8 mouse cellular contexts compared by ENCODE assay signal in the genomic region with DNA sequence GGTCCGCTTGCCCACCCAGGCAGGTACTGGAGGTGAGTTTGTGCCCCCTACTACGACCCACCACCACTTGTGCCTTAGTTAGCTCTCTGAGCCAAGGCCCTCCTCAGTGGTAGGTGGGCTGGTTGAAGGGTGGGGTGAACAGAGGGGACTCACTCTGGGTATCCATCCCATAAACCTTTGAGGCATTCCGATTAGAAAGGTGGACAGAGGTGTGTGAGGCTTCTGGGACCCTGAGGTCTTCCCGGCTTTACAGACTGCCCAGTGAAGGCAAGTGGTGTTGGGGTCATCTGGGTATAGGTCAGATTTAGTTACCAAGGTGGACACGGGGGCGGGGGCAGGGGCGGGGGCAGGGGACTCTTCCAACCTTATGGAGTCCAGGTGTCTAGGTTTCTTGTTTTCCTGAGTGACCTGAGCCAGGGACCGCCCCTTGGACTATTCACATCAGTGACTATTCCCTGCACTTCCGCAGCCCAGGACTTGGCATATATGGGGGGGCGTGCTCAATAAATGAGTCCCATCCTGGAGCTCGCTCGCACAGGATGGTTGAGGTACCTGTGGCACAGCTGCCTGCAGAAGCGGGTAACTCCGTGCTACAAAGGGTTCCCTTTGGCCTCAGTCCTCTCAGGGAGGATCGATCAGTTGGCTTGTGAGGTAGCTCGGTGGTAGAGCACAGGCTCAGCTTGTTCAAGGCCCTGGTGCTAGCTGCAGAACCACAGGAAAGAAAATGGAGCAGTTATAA. TPM values are rescaled to one million over a fixed set of nuclear protein-coding genes. Genes with fewer than 3 reads are reported as not detected.
DNase-seq lines count a peak whose midpoint lies in the region; ATAC-seq and TF ChIP-seq lines count a peak whose summit lies in the region.

No protein-coding gene starts in this region.

- peak; percentile 29 for DNase-seq in induced T-regulatory cell, adult 2 months (ENCODE audit: low read depth)
- no peak for DNase-seq in liver, postnatal 0 days
- DNase-seq in layer of hippocampus, adult 9-11 months = no peak
- DNase-seq in left cerebral cortex, postnatal 14 days (ENCODE audit: low spot score in 2 of 2) = no peak
- no peak for DNase-seq in MN1 (ENCODE audit: low spot score)

- H3K36me3 ChIP-seq in erythroblast, embryonic 14.5 days (ENCODE audit: control insufficient read depth) = no peaks in the 10 kb centered on the region
- no peaks in the 10 kb centered on the region for H3K36me3 ChIP-seq in liver, postnatal 0 days (replicated peaks; ENCODE audit: insufficient read depth, low read length)

- peak overlapping the region; percentile 74 for H3K4me2 ChIP-seq in liver, postnatal 0 days (ENCODE audit: low read depth, low read length)

- ATAC-seq in erythroblast, adult 5-6 weeks (replicated peaks; ENCODE audit: low FRiP score, poor library complexity, severe bottlenecking) = no peak
- ATAC-seq in liver, postnatal 0 days = peak; percentile 17; the same call in 1 of the 2 replicates

- TF ChIP-seq CTCF in liver, postnatal 0 days (IDR thresholded peaks at IDR 0.05; ENCODE audit: low read depth) = no peak

- WGBS in liver, postnatal 0 days (ENCODE audit: insufficient replicate concordance) = 71% methylated on average over 16 of the region's 16 CpGs

- H3K9me3 ChIP-seq in erythroblast, embryonic 14.5 days (ENCODE audit: control insufficient read depth, low read length) = no peaks in the 10 kb centered on the region
- no peaks in the 10 kb centered on the region for H3K9me3 ChIP-seq in liver, postnatal 0 days (ENCODE audit: low read length)

- H3K27ac ChIP-seq in brown adipose tissue, adult 24 weeks (replicated peaks; ENCODE audit: low read depth, low read length) = no peak overlapping the region
- peak overlapping the region; percentile 70; the same call in 1 of the 2 replicates for H3K27ac ChIP-seq in liver, postnatal 0 days (ENCODE audit: low read depth)

- peak overlapping the region; percentile 77 for H3K9ac ChIP-seq in liver, postnatal 0 days (replicated peaks)

- intact Hi-C loops in left cerebral cortex, postnatal 14 days (cut with DNase I) = no loop called here

- peaks cover 34% of the 10 kb centered on the region for H3K27me3 ChIP-seq in erythroblast, embryonic 14.5 days (ENCODE audit: control insufficient read depth)
- 0 out of 2 replicates have a peak, but pooled peaks cover 7% of the 10 kb centered on the region for H3K27me3 ChIP-seq in liver, postnatal 0 days (ENCODE audit: insufficient read depth, low read length)

- H3K4me3 ChIP-seq in erythroblast, embryonic 14.5 days (replicated peaks) = peak overlapping the region; percentile 19
- H3K4me3 ChIP-seq in brown adipose tissue, adult 24 weeks (ENCODE audit: insufficient read depth, low read depth, low read length) = peak overlapping the region; percentile 31; the same call in 1 of the 2 replicates
- peak overlapping the region; percentile 51 for H3K4me3 ChIP-seq in liver, postnatal 0 days (ENCODE audit: low read depth, low read length)

- no peaks in the 10 kb centered on the region for H3K4me1 ChIP-seq in erythroblast, embryonic 14.5 days (ENCODE audit: control insufficient read depth)
- H3K4me1 ChIP-seq in brown adipose tissue, adult 24 weeks (ENCODE audit: control insufficient read depth, insufficient read depth, insufficient read length, low read length) = 0 out of 2 replicates have a peak, but pooled peaks cover 5% of the 10 kb centered on the region
- H3K4me1 ChIP-seq in liver, postnatal 0 days (ENCODE audit: insufficient read depth) = peaks cover 18% of the 10 kb centered on the region

- no peak for TF ChIP-seq EP300 in liver, postnatal 0 days (IDR thresholded peaks at IDR 0.05; ENCODE audit: low read depth)

RNA-seq across cellular contexts. Expression of gene Src, which starts 6.8 kb away (rescaled TPM):
- 0.08 and 0.09 TPM in 2 replicates for polyA plus RNA-seq in erythroblast, embryonic 14.5 days (2012)
- not detected in 2 replicates for total RNA-seq in erythroblast, adult 5-6 weeks (2015; ENCODE audit: low replicate concordance)
- 0.09 and 2.1 TPM in 2 replicates for total RNA-seq in erythroblast, adult 5-6 weeks (2017; ENCODE audit: low replicate concordance)
- polyA plus RNA-seq in brown adipose tissue, adult 24 weeks (2012; ENCODE audit: insufficient read depth, insufficient read length, missing spikeins) = 1.4 and 1.6 TPM in 2 replicates
- 1.6 and 1.8 TPM in 2 replicates for polyA plus RNA-seq in liver, postnatal 0 days (2015; fragmentation: Nextera tagmentation; extraction: Ambion mirVana)
- total RNA-seq in left cerebral cortex, postnatal 14 days (2021) = 100 to 1,000 TPM; 100 to 104 TPM

RNA-seq across cellular contexts. Expression of gene Manbal, which starts 57.7 kb away (rescaled TPM):
- 3.7 and 4.9 TPM in 2 replicates for polyA plus RNA-seq in erythroblast, embryonic 14.5 days (2012)
- total RNA-seq in erythroblast, adult 5-6 weeks (2015; ENCODE audit: low replicate concordance) = 7.1 and 11.0 TPM in 2 replicates
- 1.4 and 3.2 TPM in 2 replicates for total RNA-seq in erythroblast, adult 5-6 weeks (2017; ENCODE audit: low replicate concordance)
- 26.0 and 26.5 TPM in 2 replicates for polyA plus RNA-seq in brown adipose tissue, adult 24 weeks (2012; ENCODE audit: insufficient read depth, insufficient read length, missing spikeins)
- polyA plus RNA-seq in liver, postnatal 0 days (2015; fragmentation: Nextera tagmentation; extraction: Ambion mirVana) = 22.8 and 23.4 TPM in 2 replicates
- 10 to 100 TPM; 74.4 to 80.6 TPM for total RNA-seq in left cerebral cortex, postnatal 14 days (2021)
